Mouse (Mus musculus): ENCODE results near the gene Tctex1d4.
A peak's percentile ranks its signal among the peaks of the same experiment; 100 is the strongest.

The Tctex1d4 gene

GRCm38 (mm10) chr4:117126675-117127290 lies at the start of gene Tctex1d4:
Gene Tctex1d4, plus strand, starts transcription at chr4:117126794.
- no peak for DNase-seq

GRCm38 (mm10) chr4:117087948-117088640 lies 38.5 kb upstream of the Tctex1d4 start:
- DNase-seq: no peak

GRCm38 (mm10) chr4:117090586-117090985 lies 36.0 kb upstream of the Tctex1d4 start:
- DNase-seq: no peak

- peak; percentile 56 for DNase-seq
Observed at GRCm38 (mm10) chr4:117094626-117095361, 31.8 kb upstream of the Tctex1d4 start.

- peak; percentile 60 for DNase-seq
Observed at GRCm38 (mm10) chr4:117095551-117096452, 30.8 kb upstream of the Tctex1d4 start, which contains the start of gene Ptch2. Gene Ptch2, plus strand, starts transcription at chr4:117096075.

- DNase-seq: peak; percentile 22
Observed at GRCm38 (mm10) chr4:117096666-117097065, 29.9 kb upstream of the Tctex1d4 start.

- no peak for DNase-seq
Observed at GRCm38 (mm10) chr4:117097969-117098763, 28.4 kb upstream of the Tctex1d4 start.

GRCm38 (mm10) chr4:117098764-117099036 lies 27.9 kb upstream of the Tctex1d4 start:
- DNase-seq: no peak

- no peak for DNase-seq
Observed at GRCm38 (mm10) chr4:117100036-117100435, 26.6 kb upstream of the Tctex1d4 start.

- DNase-seq: peak; percentile 65
Observed at GRCm38 (mm10) chr4:117101218-117101617, 25.4 kb upstream of the Tctex1d4 start.

- no peak for DNase-seq
Observed at GRCm38 (mm10) chr4:117104672-117105071, 21.9 kb upstream of the Tctex1d4 start.

- DNase-seq: peak; percentile 52
Observed at GRCm38 (mm10) chr4:117105127-117105526, 21.5 kb upstream of the Tctex1d4 start.

GRCm38 (mm10) chr4:117107813-117108523 lies 18.6 kb upstream of the Tctex1d4 start:
- no peak for DNase-seq

GRCm38 (mm10) chr4:117108524-117108849 lies 18.1 kb upstream of the Tctex1d4 start:
- DNase-seq: no peak

- no peak for DNase-seq
Observed at GRCm38 (mm10) chr4:117109330-117109729, 17.3 kb upstream of the Tctex1d4 start.

GRCm38 (mm10) chr4:117110249-117110648 lies 16.3 kb upstream of the Tctex1d4 start:
- no peak for DNase-seq

GRCm38 (mm10) chr4:117110985-117111384 lies 15.6 kb upstream of the Tctex1d4 start:
- no peak for DNase-seq

GRCm38 (mm10) chr4:117113237-117113636 lies 13.4 kb upstream of the Tctex1d4 start:
- DNase-seq: no peak

- no peak for DNase-seq
Observed at GRCm38 (mm10) chr4:117115592-117115991, 11.0 kb upstream of the Tctex1d4 start.

- DNase-seq: no peak
Observed at GRCm38 (mm10) chr4:117117931-117118330, 8.7 kb upstream of the Tctex1d4 start.

- no peak for DNase-seq
Observed at GRCm38 (mm10) chr4:117119636-117120035, 7.0 kb upstream of the Tctex1d4 start.

- DNase-seq: no peak
Observed at GRCm38 (mm10) chr4:117120052-117120444, 6.5 kb upstream of the Tctex1d4 start.
